Mouse (Mus musculus): ENCODE data around the gene Pacsin1. TPM values are rescaled to one million over a fixed set of nuclear protein-coding genes. Genes with fewer than 3 reads are reported as not detected.
"Not testable (repeated sequence)": the region's sequence is repeated elsewhere in the genome, so short reads cannot be mapped to it uniquely, and the experiment has no call there.

The Pacsin1 gene
- total RNA-seq, 1 experiment from 2014 or later: not detected

- ATAC-seq (replicated peaks in 1 of 2; ENCODE audit: insufficient read depth in 1 of 2, low FRiP score in 2 of 2, low TSS enrichment in 1 of 2, low read depth in 1 of 2, poor library complexity in 2 of 2, severe bottlenecking in 2 of 2): peak; percentile 76 to 77
Observed at GRCm38 (mm10) chr17:27629249-27630020, 25.9 kb upstream of the Pacsin1 start.

- peak; percentile 70 to 85 for ATAC-seq (replicated peaks in 1 of 2; ENCODE audit: insufficient read depth in 1 of 2, low FRiP score in 2 of 2, low TSS enrichment in 1 of 2, low read depth in 1 of 2, poor library complexity in 2 of 2, severe bottlenecking in 2 of 2)
Observed at GRCm38 (mm10) chr17:27634871-27635574, 20.3 kb upstream of the Pacsin1 start, which contains the start of gene RPS10-NUDT3. Gene RPS10-NUDT3 (minus strand): TSS chr17:27635222.

- ATAC-seq (replicated peaks in 1 of 2; ENCODE audit: insufficient read depth in 1 of 2, low FRiP score in 2 of 2, low TSS enrichment in 1 of 2, low read depth in 1 of 2, poor library complexity in 2 of 2, severe bottlenecking in 2 of 2): not testable (repeated sequence)
Observed at GRCm38 (mm10) chr17:27635575-27635903, 19.8 kb upstream of the Pacsin1 start.

- ATAC-seq (replicated peaks in 1 of 2; ENCODE audit: insufficient read depth in 1 of 2, low FRiP score in 2 of 2, low TSS enrichment in 1 of 2, low read depth in 1 of 2, poor library complexity in 2 of 2, severe bottlenecking in 2 of 2): no peak
Observed at GRCm38 (mm10) chr17:27636132-27637020, 18.9 kb upstream of the Pacsin1 start, which contains the start of gene Rps10. Gene Rps10 (minus strand): TSS chr17:27636669.

- ATAC-seq (replicated peaks in 1 of 2; ENCODE audit: insufficient read depth in 1 of 2, low FRiP score in 2 of 2, low TSS enrichment in 1 of 2, low read depth in 1 of 2, poor library complexity in 2 of 2, severe bottlenecking in 2 of 2): peak; percentile 7 to 52; a peak in 2 of 4 replicates
Observed at GRCm38 (mm10) chr17:27637333-27637732, 18.0 kb upstream of the Pacsin1 start.

DNA sequence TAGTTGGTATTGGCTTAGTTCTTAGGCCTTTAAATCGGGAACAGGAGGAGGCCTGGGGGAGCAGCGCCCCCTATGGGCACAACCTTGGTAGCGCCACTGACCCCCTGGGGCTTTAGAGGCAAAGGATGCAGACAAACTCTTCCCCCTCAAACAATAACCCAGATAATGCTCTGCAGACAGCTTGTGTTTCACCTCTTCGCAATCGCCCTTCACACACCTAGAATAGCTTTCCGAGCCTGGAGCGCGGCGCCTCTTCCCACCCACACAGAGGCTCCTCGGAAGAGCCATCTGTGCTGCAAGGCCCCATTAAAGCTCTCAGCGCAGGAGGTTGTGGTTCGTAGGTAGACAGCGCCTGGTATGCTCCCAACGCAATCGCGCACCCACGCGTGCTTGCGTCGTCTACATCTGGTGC, 16.4 kb upstream of the Pacsin1 start:
- no peak for ATAC-seq (replicated peaks in 1 of 2; ENCODE audit: insufficient read depth in 1 of 2, low FRiP score in 2 of 2, low TSS enrichment in 1 of 2, low read depth in 1 of 2, poor library complexity in 2 of 2, severe bottlenecking in 2 of 2)

- not testable (repeated sequence) for ATAC-seq (replicated peaks in 1 of 2; ENCODE audit: insufficient read depth in 1 of 2, low FRiP score in 2 of 2, low TSS enrichment in 1 of 2, low read depth in 1 of 2, poor library complexity in 2 of 2, severe bottlenecking in 2 of 2)
Observed at GRCm38 (mm10) chr17:27639851-27640250, 15.5 kb upstream of the Pacsin1 start.

GRCm38 (mm10) chr17:27642491-27643062, 12.7 kb upstream of the Pacsin1 start:
- peak; percentile 80 to 86 for ATAC-seq (replicated peaks in 1 of 2; ENCODE audit: insufficient read depth in 1 of 2, low FRiP score in 2 of 2, low TSS enrichment in 1 of 2, low read depth in 1 of 2, poor library complexity in 2 of 2, severe bottlenecking in 2 of 2)

DNA sequence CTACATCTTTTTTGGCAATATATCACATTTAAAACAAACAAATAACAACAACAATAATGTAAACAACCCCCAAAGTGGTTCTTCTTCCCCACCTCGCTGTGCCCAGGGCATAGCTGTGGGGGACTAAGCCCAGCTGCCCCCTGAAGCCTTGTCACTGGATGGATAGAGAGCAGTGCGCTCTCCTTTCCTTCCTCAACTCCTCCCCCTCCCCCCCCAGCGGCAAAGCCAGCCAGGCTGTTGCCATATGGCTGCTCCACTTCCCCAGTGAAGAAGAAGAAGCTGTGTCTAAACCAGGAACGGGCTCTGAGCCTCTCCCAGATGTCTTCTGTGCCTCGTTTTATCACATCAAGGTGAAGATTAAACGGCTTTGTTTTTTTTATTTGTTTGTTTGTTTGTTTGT, 12.2 kb upstream of the Pacsin1 start:
- ATAC-seq (replicated peaks in 1 of 2; ENCODE audit: insufficient read depth in 1 of 2, low FRiP score in 2 of 2, low TSS enrichment in 1 of 2, low read depth in 1 of 2, poor library complexity in 2 of 2, severe bottlenecking in 2 of 2): peak in 1 of 2 experiments; percentile 40; a peak in 1 of 4 replicates

DNA sequence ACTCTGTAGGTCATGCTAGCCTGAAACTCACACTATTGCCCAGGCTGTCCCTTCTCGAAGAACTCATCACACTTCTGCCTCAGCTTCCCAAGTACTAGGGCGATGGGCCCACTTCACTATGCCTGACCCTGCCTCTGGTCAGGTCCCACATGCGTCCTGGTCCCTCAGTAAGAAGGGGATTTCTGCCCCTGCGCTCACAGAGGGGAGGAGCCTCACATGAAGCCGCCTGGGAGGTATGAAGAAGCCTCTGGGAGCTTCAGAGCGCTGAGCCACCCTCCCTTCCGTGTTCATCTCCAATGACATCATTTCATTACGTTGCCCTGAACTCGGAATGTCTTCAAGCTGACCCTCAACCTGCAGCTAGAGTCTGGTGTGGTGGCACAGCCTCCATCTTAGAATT, 11.6 kb upstream of the Pacsin1 start:
- ATAC-seq (replicated peaks in 1 of 2; ENCODE audit: insufficient read depth in 1 of 2, low FRiP score in 2 of 2, low TSS enrichment in 1 of 2, low read depth in 1 of 2, poor library complexity in 2 of 2, severe bottlenecking in 2 of 2): no peak

DNA sequence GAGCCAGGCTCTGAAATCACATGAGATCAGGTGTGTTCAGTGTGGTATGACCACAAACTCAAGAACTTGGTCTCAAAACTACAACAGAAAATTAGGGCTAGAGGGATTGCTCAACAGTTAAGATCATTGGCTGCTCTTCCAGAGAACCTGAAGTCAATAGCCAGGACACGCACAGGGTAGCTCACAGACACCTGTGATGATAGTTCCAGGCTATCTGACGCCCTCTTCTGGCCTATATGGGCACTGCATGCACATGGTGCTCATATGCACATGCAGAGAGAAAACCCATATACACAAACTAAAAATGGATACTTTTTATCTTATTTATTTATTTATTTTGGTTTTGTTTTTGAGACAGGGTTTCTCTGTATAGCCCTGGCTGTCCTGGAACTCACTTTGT, 10.7 kb upstream of the Pacsin1 start:
- ATAC-seq (replicated peaks in 1 of 2; ENCODE audit: insufficient read depth in 1 of 2, low FRiP score in 2 of 2, low TSS enrichment in 1 of 2, low read depth in 1 of 2, poor library complexity in 2 of 2, severe bottlenecking in 2 of 2): no peak

- no peak for ATAC-seq (replicated peaks in 1 of 2; ENCODE audit: insufficient read depth in 1 of 2, low FRiP score in 2 of 2, low TSS enrichment in 1 of 2, low read depth in 1 of 2, poor library complexity in 2 of 2, severe bottlenecking in 2 of 2)
Observed at GRCm38 (mm10) chr17:27645807-27646206, 9.5 kb upstream of the Pacsin1 start.

DNA sequence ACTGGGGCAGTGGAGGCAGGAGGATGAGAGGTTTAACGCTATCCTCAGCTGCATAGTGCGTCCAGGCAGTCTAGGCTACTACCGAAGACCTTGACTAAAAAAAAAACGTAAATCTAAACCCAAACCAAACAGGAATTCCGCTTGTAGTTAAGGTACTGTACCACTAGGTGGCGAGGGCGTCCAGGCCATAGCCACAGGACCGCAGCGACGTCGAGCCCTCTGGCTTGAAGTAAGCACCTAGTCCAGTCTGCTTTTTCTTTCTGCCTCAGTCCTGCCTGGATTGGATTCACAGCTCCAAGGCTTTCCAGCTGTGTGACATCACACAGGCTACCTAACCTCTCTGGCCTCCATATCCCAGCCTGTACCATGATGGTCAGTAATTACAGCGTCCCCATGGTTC, 5.1 kb upstream of the Pacsin1 start:
- ATAC-seq (replicated peaks in 1 of 2; ENCODE audit: insufficient read depth in 1 of 2, low FRiP score in 2 of 2, low TSS enrichment in 1 of 2, low read depth in 1 of 2, poor library complexity in 2 of 2, severe bottlenecking in 2 of 2): peak; percentile 78 to 87

DNA sequence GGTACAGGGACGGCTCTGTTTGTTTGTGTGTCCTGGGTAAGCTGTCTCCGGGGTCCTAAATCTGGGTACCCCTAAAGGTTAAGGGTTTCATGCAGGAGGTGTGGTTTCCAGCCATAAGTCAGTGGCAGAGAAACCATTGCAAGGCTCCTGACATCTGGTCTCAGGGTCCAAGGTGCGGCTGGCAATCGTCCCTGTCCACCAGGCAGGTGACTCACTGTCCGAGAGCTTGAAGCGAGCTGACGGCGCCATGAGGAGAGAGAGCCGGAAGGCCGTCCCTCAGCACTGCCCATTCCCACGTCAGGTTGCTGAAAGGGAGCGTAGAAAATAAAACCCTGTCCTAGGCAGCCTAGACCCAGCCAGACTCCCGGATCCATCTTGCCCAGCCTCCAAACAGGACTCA, 4.7 kb upstream of the Pacsin1 start:
- no peak for ATAC-seq (replicated peaks in 1 of 2; ENCODE audit: insufficient read depth in 1 of 2, low FRiP score in 2 of 2, low TSS enrichment in 1 of 2, low read depth in 1 of 2, poor library complexity in 2 of 2, severe bottlenecking in 2 of 2)

- no peak; a peak in 1 of 4 replicates for ATAC-seq (replicated peaks in 1 of 2; ENCODE audit: insufficient read depth in 1 of 2, low FRiP score in 2 of 2, low TSS enrichment in 1 of 2, low read depth in 1 of 2, poor library complexity in 2 of 2, severe bottlenecking in 2 of 2)
Observed at GRCm38 (mm10) chr17:27652046-27652790, 3.1 kb upstream of the Pacsin1 start.

DNA sequence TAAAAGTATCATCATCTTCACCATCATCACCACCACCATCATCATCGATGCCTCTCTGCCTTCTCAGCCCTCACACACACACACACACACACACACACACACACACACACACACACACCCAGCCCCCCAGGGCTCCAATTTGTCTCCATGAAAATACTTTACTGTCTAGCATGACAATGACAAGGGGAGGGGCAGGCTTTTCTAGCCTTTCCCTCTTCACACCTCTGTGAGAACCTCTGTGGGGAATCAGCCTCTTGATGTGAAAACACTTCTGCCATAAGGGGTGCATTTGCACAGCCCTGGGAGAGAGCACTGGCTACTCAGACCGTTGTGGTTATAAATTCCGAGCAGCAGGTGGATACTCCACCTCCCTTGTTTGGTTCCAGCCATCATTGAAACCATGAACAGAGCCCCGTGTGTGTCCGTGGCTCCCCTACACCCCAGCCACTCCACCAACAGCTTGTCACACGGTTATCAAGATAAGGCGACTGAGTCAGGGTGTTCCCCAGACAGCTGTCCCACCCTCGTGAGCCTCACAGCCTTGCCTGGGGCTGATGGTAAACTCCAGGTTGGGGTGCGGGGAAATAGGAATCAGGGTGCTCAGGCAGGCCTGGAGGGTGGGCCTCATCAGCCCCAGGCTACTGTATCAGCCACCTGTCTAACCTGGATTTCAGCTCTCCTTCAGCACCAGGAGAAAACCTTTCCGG, 1.9 kb upstream of the Pacsin1 start:
- ATAC-seq (replicated peaks in 1 of 2; ENCODE audit: insufficient read depth in 1 of 2, low FRiP score in 2 of 2, low TSS enrichment in 1 of 2, low read depth in 1 of 2, poor library complexity in 2 of 2, severe bottlenecking in 2 of 2): no peak
